Mouse (Mus musculus) kidney, postnatal 0 days (tissue): ENCODE measurements at regions not wholly inside any gene's neighbourhood (a gene's known extent, or its start where the extent isn't known, plus 50 kb on each side); places are given as distances from the start of the nearest gene placed in this dataset.

Source experiments
- ATAC-seq: fragments of 200-750 bp; cut with Nextera tagmentation; replicated peaks from 2 replicates; pipeline ENCODE4 v1.8.0; 2017; ENCODE audit warnings: low read depth, moderate number of reproducible peaks, moderate TSS enrichment, moderate library complexity; ENCODE audit not compliant: low FRiP score
- DNase-seq: peaks from one replicate; pipeline ENCODE4 v3.0.0-alpha.2; 2016; ENCODE audit warnings: low spot score
- H3K27ac ChIP-seq: fragments of 300-500 bp; sonication (generic); 2 replicates; pipeline ENCODE4 v1.5.1; 2014; ENCODE audit warnings: mild to moderate bottlenecking
- H3K27me3 ChIP-seq: fragments of 300-500 bp; sonication (generic); 2 replicates; pipeline ENCODE4 v1.6.1; 2014; ENCODE audit warnings: low read length, mixed read lengths; ENCODE audit not compliant: insufficient read depth
- H3K36me3 ChIP-seq: fragments of 300-500 bp; sonication (generic); 2 replicates; pipeline ENCODE4 v1.6.1; 2014; ENCODE audit warnings: low read length, mixed read lengths; ENCODE audit not compliant: insufficient read depth
- H3K4me1 ChIP-seq: fragments of 300-500 bp; sonication (generic); replicated peaks from 2 replicates; pipeline ENCODE4 v1.6.1; 2014; ENCODE audit warnings: antibody characterized with exemption, low read length, mixed read lengths; ENCODE audit not compliant: insufficient read depth
- H3K4me2 ChIP-seq: fragments of 300-500 bp; sonication (generic); 2 replicates; pipeline ENCODE4 v1.6.1; 2014; ENCODE audit warnings: mild to moderate bottlenecking, low read length, moderate library complexity, mixed read lengths
- H3K4me3 ChIP-seq: fragments of 300-500 bp; sonication (generic); replicated peaks from 2 replicates; pipeline ENCODE4 v1.5.1; 2014; ENCODE audit warnings: low read depth, low read length
- H3K9ac ChIP-seq: fragments of 300-500 bp; sonication (generic); 2 replicates; pipeline ENCODE4 v1.6.1; 2014; ENCODE audit warnings: low read depth, low read length
- H3K9me3 ChIP-seq: fragments of 300-500 bp; sonication (generic); replicated peaks from 2 replicates; pipeline ENCODE4 v1.6.1; 2016; ENCODE audit warnings: low read length, inconsistent platforms, mixed read lengths
- CTCF ChIP-seq: IDR thresholded peaks from 2 replicates; pipeline ENCODE4 v1.5.1; 2016; ENCODE audit warnings: antibody characterized with exemption, low read depth, mild to moderate bottlenecking, moderate library complexity
- WGBS: fragments of 180-500 bp; shearing (Covaris S2); extraction: QIAGEN DNeasy Blood & Tissue Kit; methylation state at CpG from one replicate; pipeline ENCODE4 v1.1.7; 2014; 5-methylcytosine and 5-hydroxymethylcytosine counted together

DNA sequence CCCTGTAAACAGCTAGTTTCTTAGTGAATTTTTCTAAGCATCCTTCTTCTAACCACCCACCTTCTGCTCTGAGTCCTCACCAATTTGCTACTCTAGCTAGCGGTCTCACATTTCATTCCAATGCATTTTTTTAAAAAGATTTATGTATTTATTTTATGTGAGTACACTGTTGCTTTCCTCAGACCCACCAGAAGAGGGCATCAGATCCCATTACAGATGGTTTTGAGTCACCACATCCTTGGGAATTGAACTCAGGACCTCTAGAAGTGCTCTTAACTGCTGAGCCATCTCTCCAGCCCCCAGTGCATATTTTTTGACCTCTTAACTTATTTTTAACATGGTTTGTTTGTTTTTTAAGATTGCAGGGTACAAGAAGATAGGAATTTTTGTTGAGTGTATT is 611.7 kb downstream of the Dach1 start:
- H3K4me3 ChIP-seq: no peak overlapping the region
- H3K27ac ChIP-seq: no peak overlapping the region
- DNase-seq: peak; percentile 28
- H3K9me3 ChIP-seq: no peaks in the 10 kb centered on the region
- H3K9ac ChIP-seq: no peak overlapping the region
- ATAC-seq: no peak
- no peak overlapping the region for H3K4me2 ChIP-seq
- H3K36me3 ChIP-seq: no peaks in the 10 kb centered on the region
- H3K27me3 ChIP-seq: no peaks in the 10 kb centered on the region
- 71% methylated on average over 1 of the region's 1 CpGs for WGBS
- TF ChIP-seq CTCF: peak; percentile 50
- H3K4me1 ChIP-seq: no peaks in the 10 kb centered on the region

DNA sequence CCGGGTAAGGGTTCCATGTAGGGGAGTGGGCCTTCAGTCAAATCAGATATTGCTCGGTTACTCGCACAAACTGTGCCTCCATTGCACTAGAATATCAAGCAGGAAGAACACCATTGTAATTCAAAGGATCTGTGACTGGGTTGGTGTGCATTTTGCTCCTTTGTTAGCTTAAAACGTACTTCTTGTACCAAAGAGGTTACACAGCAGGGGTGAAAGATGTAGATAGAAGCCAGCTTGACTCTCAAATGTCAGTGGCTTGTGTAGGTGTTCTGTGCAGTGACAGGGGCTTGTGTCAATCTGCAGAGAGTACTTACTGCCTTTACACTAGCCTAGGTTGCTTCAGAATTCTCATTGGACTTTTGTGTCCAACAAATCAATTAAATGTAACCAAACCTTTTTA is 623.3 kb downstream of the Dach1 start:
- Histone ChIP-seq H3K4me2 (no peak overlapping the region), H3K9ac (no peak overlapping the region), H3K36me3 (no peaks in the 10 kb centered on the region), H3K9me3 (no peaks in the 10 kb centered on the region), H3K27me3 (no peaks in the 10 kb centered on the region), H3K27ac (no peak overlapping the region), H3K4me1 (no peaks in the 10 kb centered on the region), H3K4me3 (no peak overlapping the region)
- TF ChIP-seq CTCF: no peak
- DNase-seq (no peak), ATAC-seq (no peak)
- 84% methylated on average over 4 of the region's 4 CpGs for WGBS

DNA sequence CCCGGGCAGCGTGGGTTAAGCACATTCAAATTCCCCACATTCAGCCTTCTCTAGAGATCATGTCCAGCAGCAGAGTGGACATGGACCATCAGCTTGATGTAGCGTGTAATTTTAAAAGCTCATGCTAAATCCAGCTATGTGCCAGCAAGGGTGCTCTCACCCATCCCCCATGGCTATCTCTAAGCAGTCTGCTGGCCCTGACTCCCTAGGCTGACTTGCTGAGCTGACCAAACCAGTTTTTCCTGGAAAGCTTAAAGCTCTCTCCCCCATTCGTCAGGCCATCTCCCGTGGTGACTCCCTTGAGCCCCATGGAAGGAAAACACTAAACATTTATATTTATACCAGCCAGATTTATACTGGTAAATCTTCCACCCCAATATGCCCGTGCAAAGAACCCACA is 625.3 kb downstream of the Dach1 start:
- no peaks in the 10 kb centered on the region for H3K9me3 ChIP-seq
- H3K27me3 ChIP-seq: no peaks in the 10 kb centered on the region
- no peaks in the 10 kb centered on the region for H3K4me1 ChIP-seq
- ATAC-seq: peak; percentile 75
- H3K36me3 ChIP-seq: no peaks in the 10 kb centered on the region
- WGBS: 54% methylated on average over 6 of the region's 6 CpGs
- no peak overlapping the region for H3K4me2 ChIP-seq
- peak overlapping the region; percentile 64 for H3K27ac ChIP-seq
- DNase-seq: no peak
- H3K9ac ChIP-seq: no peak overlapping the region
- TF ChIP-seq CTCF: no peak
- no peak overlapping the region for H3K4me3 ChIP-seq

DNA sequence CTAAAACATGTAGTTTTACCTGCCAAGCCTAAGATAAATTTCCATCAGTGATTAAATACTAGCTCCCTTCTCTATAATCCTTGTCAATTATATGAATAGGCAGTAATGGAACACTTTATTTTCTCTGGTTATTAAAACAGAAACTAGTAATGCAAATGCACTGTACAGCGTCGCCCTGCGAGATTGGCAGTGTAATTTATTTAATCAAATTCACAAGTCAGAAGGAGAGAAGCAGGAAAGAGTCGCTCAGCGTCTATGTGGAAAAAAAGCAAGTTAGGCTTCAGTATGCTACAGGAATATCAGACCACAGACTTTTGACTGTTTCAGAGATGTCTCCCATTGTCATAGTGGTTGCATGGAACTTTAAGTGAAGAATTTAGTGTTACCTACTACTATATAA is 632.6 kb downstream of the Dach1 start:
- no peaks in the 10 kb centered on the region for H3K9me3 ChIP-seq
- WGBS: 87% methylated on average over 5 of the region's 5 CpGs

DNA sequence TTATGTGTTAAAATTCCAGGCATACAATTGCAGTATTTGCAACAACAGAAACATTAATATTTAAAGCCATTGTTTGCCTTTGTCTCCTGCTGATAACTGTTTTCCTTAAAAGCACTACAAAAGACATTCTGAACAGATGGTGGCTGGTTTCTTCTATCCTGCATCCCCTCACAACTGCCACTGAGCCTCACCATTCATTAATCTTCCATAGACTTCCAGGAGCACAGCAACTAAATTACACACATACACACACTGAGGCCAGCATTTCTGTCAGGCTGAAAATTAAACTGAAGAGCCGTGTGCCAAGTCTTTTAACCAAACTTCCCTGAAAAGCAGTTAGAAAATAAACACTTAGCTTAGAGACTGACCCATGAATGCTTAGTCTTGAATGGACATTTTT is 658.2 kb downstream of the Dach1 start:
- no peak for TF ChIP-seq CTCF
- no peaks in the 10 kb centered on the region for H3K36me3 ChIP-seq
- no peak overlapping the region for H3K4me3 ChIP-seq
- no peaks in the 10 kb centered on the region for H3K27me3 ChIP-seq
- no peaks in the 10 kb centered on the region for H3K4me1 ChIP-seq
- DNase-seq (no peak), ATAC-seq (no peak)
- H3K9ac ChIP-seq: no peak overlapping the region
- no peak overlapping the region for H3K4me2 ChIP-seq
- H3K9me3 ChIP-seq: no peaks in the 10 kb centered on the region
- H3K27ac ChIP-seq: no peak overlapping the region
- 21% methylated on average over 1 of the region's 1 CpGs for WGBS

More for the DNA sequence above, 632.6 kb downstream of the Dach1 start:
- no peak overlapping the region for H3K9ac ChIP-seq
- no peaks in the 10 kb centered on the region for H3K27me3 ChIP-seq
- H3K4me1 ChIP-seq: no peaks in the 10 kb centered on the region
- DNase-seq (no peak), ATAC-seq (no peak)
- no peak overlapping the region for H3K27ac ChIP-seq
- no peak for TF ChIP-seq CTCF
- H3K4me3 ChIP-seq: no peak overlapping the region
- no peaks in the 10 kb centered on the region for H3K36me3 ChIP-seq
- H3K4me2 ChIP-seq: no peak overlapping the region

- Histone ChIP-seq H3K9me3 (no peaks in the 10 kb centered on the region), H3K4me1 (no peaks in the 10 kb centered on the region), H3K4me3 (no peak overlapping the region), H3K9ac (no peak overlapping the region), H3K4me2 (no peak overlapping the region), H3K27me3 (no peaks in the 10 kb centered on the region), H3K27ac (no peak overlapping the region), H3K36me3 (no peaks in the 10 kb centered on the region)
- TF ChIP-seq CTCF: no peak
- ATAC-seq: no peak
- WGBS: 91% methylated on average over 10 of the region's 10 CpGs
- no peak for DNase-seq
Observed at GRCm38 (mm10) chr14:97489427-97490347, 679.9 kb downstream of the Dach1 start.

DNA sequence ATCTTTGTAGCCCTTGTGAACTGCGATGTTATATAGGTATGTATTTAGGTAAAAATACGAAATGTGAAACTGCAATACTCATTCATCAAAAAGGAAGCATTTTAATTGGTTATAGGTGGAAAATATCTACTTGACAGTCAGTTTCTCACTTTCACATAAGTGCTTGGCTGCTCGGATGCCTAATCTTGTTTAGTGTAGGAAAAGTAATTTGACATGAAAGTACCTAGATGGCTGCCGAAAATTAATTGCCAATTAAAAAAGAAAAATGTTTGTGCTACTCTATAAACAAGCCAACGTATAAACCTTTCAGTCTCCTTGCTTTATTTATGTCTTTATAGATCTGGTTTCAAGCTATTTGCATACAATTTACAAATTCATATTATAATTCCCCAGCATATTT is 691.3 kb downstream of the Dach1 start:
- 60% methylated on average over 5 of the region's 5 CpGs for WGBS
- Histone ChIP-seq H3K36me3 (no peaks in the 10 kb centered on the region), H3K4me1 (no peaks in the 10 kb centered on the region), H3K27ac (no peak overlapping the region), H3K9me3 (no peaks in the 10 kb centered on the region), H3K27me3 (no peaks in the 10 kb centered on the region), H3K9ac (no peak overlapping the region), H3K4me3 (no peak overlapping the region), H3K4me2 (no peak overlapping the region)
- no peak for TF ChIP-seq CTCF
- no peak for DNase-seq
- ATAC-seq: no peak
